Mouse (Mus musculus): ENCODE results near the gene Kif18a. TPM values are rescaled to one million over a fixed set of nuclear protein-coding genes. Genes with fewer than 3 reads are reported as not detected.

Kif18a gene
- polyA plus RNA-seq (2015; fragmentation: Nextera tagmentation; extraction: Ambion mirVana): 3.2 and 4.5 TPM in 2 replicates

DNA sequence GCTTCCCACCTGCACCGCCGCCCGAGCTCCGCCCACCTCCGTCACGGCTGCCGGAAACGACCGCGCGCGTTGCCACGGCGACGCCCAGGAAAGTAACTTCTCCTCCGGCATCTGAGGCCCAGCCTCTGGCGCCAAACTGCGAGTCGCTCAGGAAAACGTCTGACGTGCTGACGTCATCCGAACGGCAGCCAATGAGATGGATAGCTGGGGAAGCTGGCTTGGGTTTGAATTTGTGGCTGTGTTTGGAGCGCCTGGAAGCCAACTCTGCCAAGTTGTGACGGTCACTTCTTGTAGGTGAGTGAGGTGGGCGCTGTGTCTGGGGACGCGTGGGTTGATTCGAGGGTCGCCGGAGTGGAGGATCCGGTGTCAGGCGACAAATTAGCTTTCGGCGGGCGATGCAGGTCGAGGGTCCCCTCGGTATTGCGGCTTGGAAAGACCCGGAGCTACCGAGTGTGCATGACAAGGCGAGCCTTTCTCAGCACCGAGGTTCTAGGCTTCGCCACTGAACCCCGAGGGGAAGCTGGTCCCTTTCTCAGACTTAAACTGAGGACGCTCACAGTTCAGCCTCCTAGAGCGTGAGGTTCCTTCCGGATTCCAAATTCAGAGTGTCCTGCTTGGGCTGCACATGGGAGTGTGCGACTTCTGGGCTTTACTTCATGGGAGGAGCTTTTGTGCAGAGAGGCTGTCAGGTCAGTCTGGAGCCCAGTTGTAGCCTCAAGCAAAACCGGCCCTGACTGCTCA lies at the start of gene Kif18a, which contains the start of gene Mettl15:
Gene Kif18a, plus strand, starts transcription at position 139 of the 741 bp plus-strand sequence.
Gene Mettl15, minus strand, starts transcription at position 149 of the 741 bp plus-strand sequence.

Other genes starting within 250 kb of the Kif18a start
- 7.7 and 8.7 TPM in 2 replicates for gene Mettl15, start within 50 bp of the Kif18a start, polyA plus RNA-seq (2015; fragmentation: Nextera tagmentation; extraction: Ambion mirVana)

Data from urinary bladder, postnatal 0 days (tissue).